Mouse (Mus musculus) C2C12 (cell line): ENCODE measurements at regions not wholly inside any gene's neighbourhood (a gene's known extent, or its start where the extent isn't known, plus 50 kb on each side); places are given as distances from the start of the nearest gene placed in this dataset.

Experiments
- CTCF ChIP-seq: IDR thresholded peaks from one replicate; pipeline ENCODE4 v1.5.1; 2011; ENCODE audit not compliant: control insufficient read depth, insufficient read depth, insufficient read length
- MAX ChIP-seq: IDR thresholded peaks from one replicate; pipeline ENCODE4 v1.6.1; 2011; ENCODE audit warnings: mild to moderate bottlenecking, control low read depth
- MYOG ChIP-seq: IDR thresholded peaks from one replicate; pipeline ENCODE4 v1.6.1; 2011; ENCODE audit not compliant: control insufficient read depth, insufficient read length; ENCODE audit errors: extremely low read depth
- USF1 ChIP-seq: IDR thresholded peaks from one replicate; pipeline ENCODE4 v1.6.1; 2011; ENCODE audit warnings: low read depth, mild to moderate bottlenecking, control low read depth, moderate library complexity

GRCm38 (mm10) chr11:24613529-24613928 is 535.7 kb downstream of the Bcl11a start:
- no peak for TF ChIP-seq CTCF
- no peak for TF ChIP-seq MYOG
- no peak for TF ChIP-seq MAX
- TF ChIP-seq USF1 = no peak
